Mouse (Mus musculus): ENCODE results near the gene Slc25a42. TPM values are rescaled to one million over a fixed set of nuclear protein-coding genes. Genes with fewer than 3 reads are reported as not detected.

Gene Slc25a42
- total and polyA plus RNA-seq, 3 experiments, result 0.63 to 3.0 (median 2.9) TPM

DNA sequence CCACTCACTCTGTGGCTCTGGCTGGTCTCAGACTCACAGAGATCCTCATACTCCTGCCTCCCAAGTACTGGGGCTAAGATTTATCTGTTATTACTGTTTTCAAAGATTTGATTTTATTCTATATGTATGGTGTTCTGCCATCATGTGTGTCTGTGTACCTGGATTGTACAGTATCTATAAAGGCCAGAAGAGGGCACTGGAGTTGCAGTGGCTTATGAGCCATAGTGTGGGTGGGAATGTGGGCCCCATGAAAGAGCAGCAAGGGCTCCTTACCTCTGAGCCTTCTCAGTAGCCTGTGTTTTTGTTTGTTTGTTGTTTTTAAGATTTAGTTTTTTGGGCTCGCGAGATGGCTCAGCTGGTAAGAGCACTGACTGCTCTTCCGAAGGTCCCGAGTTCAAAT is 33.0 kb downstream of the Slc25a42 start:
- no peak overlapping the region for H3K4me3 ChIP-seq (replicated peaks in 1 of 3; ENCODE audit: low read depth in 2 of 3, low read length in 2 of 3, poor library complexity in 1 of 3)
- in situ Hi-C loops (cut with MboI; ENCODE audit: low pct_ligation_motif_present, low pct_unique_long_range_greater_than_20kb, low sequenced_read_pairs), result no loop called here
- H3K4me1 ChIP-seq (ENCODE audit: control insufficient read depth in 1 of 2, insufficient read depth in 2 of 2), result peaks cover 5 to 16% of the 10 kb centered on the region in 2 experiments; a peak in 3 of 4 replicates
- no peaks in the 10 kb centered on the region for H3K27me3 ChIP-seq (replicated peaks)
- DNase-seq (ENCODE audit: extremely low read depth), result no peak
- H3K79me2 ChIP-seq (replicated peaks; ENCODE audit: control insufficient read depth, extremely low read depth, insufficient read depth, poor library complexity, severe bottlenecking), result no peaks in the 10 kb centered on the region; the same call in 1 of the 2 replicates
- H3K27ac ChIP-seq (ENCODE audit: insufficient read depth, low read depth), result no peak overlapping the region
- no peak overlapping the region for H3K4me2 ChIP-seq (ENCODE audit: insufficient read depth, low read depth, poor library complexity, severe bottlenecking)
- H3K9me3 ChIP-seq (replicated peaks; ENCODE audit: low read length), result no peaks in the 10 kb centered on the region
- peaks cover 56 to 77% of the 10 kb centered on the region in 2 experiments for H3K36me3 ChIP-seq (replicated peaks in 1 of 2; ENCODE audit: control insufficient read depth in 1 of 2, insufficient read depth in 1 of 2, low read length in 1 of 2)
- no peak overlapping the region for H3K9ac ChIP-seq (ENCODE audit: insufficient read depth, low read depth)
- TF ChIP-seq ELF1 (IDR thresholded peaks at IDR 0.05; ENCODE audit: low read depth, low read length) (no peak), JUN (IDR thresholded peaks at IDR 0.05; ENCODE audit: insufficient read depth, low read depth, low read length) (no peak), CTCF (conservative IDR thresholded peaks at IDR 0.05 in 1 of 2, IDR thresholded peaks at IDR 0.05 in 1 of 2; ENCODE audit: low read depth in 2 of 2, low read length in 2 of 2) (peak in 1 of 2 experiments; percentile 53; a peak in 2 of 4 replicates), RAD21 (IDR thresholded peaks at IDR 0.05; ENCODE audit: low read depth, low read length) (peak; percentile 40), MEF2A (IDR thresholded peaks at IDR 0.05; ENCODE audit: borderline replicate concordance, low read depth, low read length) (no peak), SMC3 (IDR thresholded peaks at IDR 0.05; ENCODE audit: low read depth, low read length) (peak; percentile 36)
- dilution Hi-C loops (cut with MboI; ENCODE audit: extremely low pct_ligation_motif_present, extremely low pct_unique_long_range_greater_than_20kb, low sequenced_read_pairs), result no loop called here

- in situ Hi-C loops (cut with MboI; ENCODE audit: low pct_ligation_motif_present, low pct_unique_long_range_greater_than_20kb, low sequenced_read_pairs) (no loop called here), dilution Hi-C loops (cut with MboI; ENCODE audit: extremely low pct_ligation_motif_present, extremely low pct_unique_long_range_greater_than_20kb, low sequenced_read_pairs) (no loop called here)
- H3K9ac ChIP-seq (ENCODE audit: insufficient read depth, low read depth), result no peak overlapping the region
- no peak overlapping the region for H3K27ac ChIP-seq (ENCODE audit: insufficient read depth, low read depth)
- no peak for TF ChIP-seq IRF4 (IDR thresholded peaks at IDR 0.05; ENCODE audit: low read depth, low read length)
- no peak for TF ChIP-seq CHD1 (IDR thresholded peaks at IDR 0.05; ENCODE audit: low read depth, low read length)
- TF ChIP-seq JUND (conservative IDR thresholded peaks at IDR 0.05; ENCODE audit: low read depth, low read length), result no peak
- TF ChIP-seq E2F4 (IDR thresholded peaks at IDR 0.05; ENCODE audit: insufficient replicate concordance, low read depth, low read length), result no peak
- TF ChIP-seq TBP (conservative IDR thresholded peaks at IDR 0.05; ENCODE audit: low read depth, low read length), result no peak
- H3K4me3 ChIP-seq (replicated peaks in 1 of 3; ENCODE audit: low read depth in 2 of 3, low read length in 2 of 3, poor library complexity in 1 of 3), result no peak overlapping the region
- H3K79me2 ChIP-seq (replicated peaks; ENCODE audit: control insufficient read depth, extremely low read depth, insufficient read depth, poor library complexity, severe bottlenecking), result peaks cover 7% of the 10 kb centered on the region
- H3K27me3 ChIP-seq (replicated peaks), result no peaks in the 10 kb centered on the region
- DNase-seq (ENCODE audit: extremely low read depth), result no peak
- H3K36me3 ChIP-seq (replicated peaks in 1 of 2; ENCODE audit: control insufficient read depth in 1 of 2, insufficient read depth in 1 of 2, low read length in 1 of 2), result peaks cover 51 to 71% of the 10 kb centered on the region in 2 experiments
- no peak overlapping the region for H3K4me2 ChIP-seq (ENCODE audit: insufficient read depth, low read depth, poor library complexity, severe bottlenecking)
- H3K4me1 ChIP-seq (ENCODE audit: control insufficient read depth in 1 of 2, insufficient read depth in 2 of 2), result peaks cover 12 to 24% of the 10 kb centered on the region in 2 experiments; a peak in 3 of 4 replicates
- H3K9me3 ChIP-seq (replicated peaks; ENCODE audit: low read length), result no peaks in the 10 kb centered on the region
These were observed 33.9 kb downstream of the Slc25a42 start for GRCm38 (mm10) chr8:70178231-70178630.

DNA sequence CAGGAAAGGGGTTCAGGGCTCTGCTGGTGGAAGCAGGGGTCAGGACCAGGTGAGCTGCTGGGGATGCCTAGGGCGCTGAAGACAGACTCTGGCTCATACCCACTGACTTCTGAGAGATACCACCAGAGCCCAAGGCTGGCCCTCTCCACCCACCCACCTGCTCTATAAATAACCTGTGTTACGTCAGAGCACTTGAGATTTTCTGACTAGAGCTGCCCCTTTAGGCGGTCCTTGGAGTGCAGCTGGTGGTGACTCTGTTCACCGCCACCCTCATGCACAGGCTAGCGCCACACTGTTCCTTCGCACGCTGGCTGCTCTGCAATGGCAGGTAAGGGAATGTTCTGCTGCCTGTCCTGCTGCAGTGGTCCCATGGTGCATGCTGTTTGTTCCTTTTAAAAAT is 38.0 kb downstream of the Slc25a42 start:
- peak overlapping the region in 2 of 3 experiments; percentile 41 to 45 for H3K4me3 ChIP-seq (replicated peaks in 1 of 3; ENCODE audit: low read depth in 2 of 3, low read length in 2 of 3, poor library complexity in 1 of 3)
- H3K27ac ChIP-seq (ENCODE audit: insufficient read depth, low read depth), result peak overlapping the region; percentile 37
- peaks cover 12 to 53% of the 10 kb centered on the region in 2 experiments; a peak in 3 of 4 replicates for H3K4me1 ChIP-seq (ENCODE audit: control insufficient read depth in 1 of 2, insufficient read depth in 2 of 2)
- in situ Hi-C loops (cut with MboI; ENCODE audit: low pct_ligation_motif_present, low pct_unique_long_range_greater_than_20kb, low sequenced_read_pairs) (loop anchor here (5.0 kb wide), 1 partner anchor 38 kb away; the partner anchor contains the start of gene Slc25a42), dilution Hi-C loops (cut with MboI; ENCODE audit: extremely low pct_ligation_motif_present, extremely low pct_unique_long_range_greater_than_20kb, low sequenced_read_pairs) (no loop called here)
- H3K79me2 ChIP-seq (replicated peaks; ENCODE audit: control insufficient read depth, extremely low read depth, insufficient read depth, poor library complexity, severe bottlenecking), result peaks cover 13% of the 10 kb centered on the region
- H3K9me3 ChIP-seq (replicated peaks; ENCODE audit: low read length), result no peaks in the 10 kb centered on the region
- no peaks in the 10 kb centered on the region for H3K27me3 ChIP-seq (replicated peaks)
- H3K36me3 ChIP-seq (replicated peaks in 1 of 2; ENCODE audit: control insufficient read depth in 1 of 2, insufficient read depth in 1 of 2, low read length in 1 of 2), result peaks cover 19 to 40% of the 10 kb centered on the region in 2 experiments
- H3K4me2 ChIP-seq (ENCODE audit: insufficient read depth, low read depth, poor library complexity, severe bottlenecking), result peak overlapping the region; percentile 63
- DNase-seq (ENCODE audit: extremely low read depth), result peak; percentile 73
- H3K9ac ChIP-seq (ENCODE audit: insufficient read depth, low read depth), result no peak overlapping the region; the same call in 1 of the 2 replicates
- no peak for TF ChIP-seq USF2 (conservative IDR thresholded peaks at IDR 0.05; ENCODE audit: low read depth, low read length)
- no peak for TF ChIP-seq EP300 (IDR thresholded peaks at IDR 0.05; ENCODE audit: low read length)
- TF ChIP-seq JUN (IDR thresholded peaks at IDR 0.05; ENCODE audit: insufficient read depth, low read depth, low read length), result no peak
- no peak for TF ChIP-seq RAD21 (IDR thresholded peaks at IDR 0.05; ENCODE audit: low read depth, low read length)
- TF ChIP-seq CHD1 (IDR thresholded peaks at IDR 0.05; ENCODE audit: low read depth, low read length), result no peak
- TF ChIP-seq MAFK (IDR thresholded peaks at IDR 0.05; ENCODE audit: insufficient replicate concordance, low read length), result no peak
- TF ChIP-seq KAT2A (IDR thresholded peaks at IDR 0.05; ENCODE audit: insufficient replicate concordance, low read length), result no peak
- peak in 1 of 2 experiments; percentile 13; a peak in 1 of 4 replicates for TF ChIP-seq CTCF (conservative IDR thresholded peaks at IDR 0.05 in 1 of 2, IDR thresholded peaks at IDR 0.05 in 1 of 2; ENCODE audit: low read depth in 2 of 2, low read length in 2 of 2)
- TF ChIP-seq MYC (IDR thresholded peaks at IDR 0.05; ENCODE audit: low read depth, low read length), result no peak
- TF ChIP-seq BHLHE40 (IDR thresholded peaks at IDR 0.05; ENCODE audit: low read depth, low read length), result no peak; the same call in 1 of the 2 replicates
- 0 out of 2 replicates have a peak, but pooled peaks have one; percentile 9 for TF ChIP-seq TBP (conservative IDR thresholded peaks at IDR 0.05; ENCODE audit: low read depth, low read length)
- TF ChIP-seq E2F4 (IDR thresholded peaks at IDR 0.05; ENCODE audit: insufficient replicate concordance, low read depth, low read length), result no peak
- TF ChIP-seq HCFC1 (IDR thresholded peaks at IDR 0.05; ENCODE audit: low read depth, low read length), result no peak
- no peak for TF ChIP-seq POLR2A (IDR thresholded peaks at IDR 0.05; ENCODE audit: low read depth, low read length)
- no peak for TF ChIP-seq GABPA (IDR thresholded peaks at IDR 0.05; ENCODE audit: insufficient replicate concordance, low read depth, low read length)
- peak; percentile 38; the same call in 1 of the 2 replicates for TF ChIP-seq SIN3A (IDR thresholded peaks at IDR 0.05; ENCODE audit: low read length)
- no peak for TF ChIP-seq ZKSCAN1 (IDR thresholded peaks at IDR 0.05; ENCODE audit: borderline replicate concordance, low read depth, low read length)
- TF ChIP-seq NRF1 (IDR thresholded peaks at IDR 0.05; ENCODE audit: low read depth, low read length), result no peak
- peak; percentile 48; the same call in 1 of the 2 replicates for TF ChIP-seq ETS1 (conservative IDR thresholded peaks at IDR 0.05; ENCODE audit: low read depth, low read length)

All from CH12.LX (cell line).